Mouse (Mus musculus): Measurements from ENCODE around the gene Defb47.
A peak's percentile ranks its signal among the peaks of the same experiment; 100 is the strongest.

Gene Defb47

DNA sequence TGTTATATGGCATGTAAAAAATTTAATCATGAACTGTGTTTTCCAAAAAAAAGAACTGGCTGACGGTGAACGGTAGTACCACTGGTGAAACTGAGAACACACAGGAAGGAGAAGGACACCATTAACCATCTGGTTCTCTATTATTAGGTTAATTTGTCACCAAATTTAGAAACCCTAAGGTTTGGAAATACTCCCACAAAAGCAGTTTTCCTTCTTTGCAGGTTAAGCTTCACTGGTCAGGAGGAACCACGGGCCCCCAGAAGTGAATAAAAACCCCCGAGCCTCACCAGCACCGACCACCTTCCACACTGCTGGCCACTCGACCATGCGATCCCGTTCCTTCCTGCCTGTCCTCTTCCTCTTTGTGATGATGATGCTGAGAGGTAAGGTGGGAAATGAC is at the start of gene Defb47:
Defb47 (plus strand) TSS at position 301 of the 400 bp plus-strand sequence.
- no peak for DNase-seq (ENCODE audit: low spot score in 2 of 2)

GRCm38 (mm10) chr14:62956091-62956490 is 41.8 kb upstream of the Defb47 start:
- DNase-seq (ENCODE audit: low spot score in 2 of 2): no peak

GRCm38 (mm10) chr14:62963632-62964031 is 34.2 kb upstream of the Defb47 start:
- DNase-seq (ENCODE audit: low spot score in 2 of 2): no peak

DNA sequence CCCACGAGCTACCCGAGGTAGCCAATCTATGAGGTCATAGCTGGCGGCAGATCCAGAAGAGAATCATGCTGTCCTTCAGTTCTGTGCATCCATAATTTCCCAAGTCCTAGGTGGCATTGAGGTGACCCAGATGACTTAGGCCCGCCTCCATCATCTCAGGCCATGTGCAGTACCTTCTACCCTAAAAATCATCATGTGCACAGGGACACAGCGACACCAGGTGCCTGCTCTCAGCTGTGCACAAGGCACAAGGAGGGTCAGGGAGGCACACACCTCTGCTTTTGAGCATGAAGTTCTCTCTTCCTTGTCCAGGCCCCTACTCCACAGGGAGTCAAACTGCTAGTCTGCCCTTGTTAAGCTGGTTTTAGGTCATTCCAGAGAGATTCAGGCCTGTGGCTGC is 32.5 kb upstream of the Defb47 start:
- no peak for DNase-seq (ENCODE audit: low spot score in 2 of 2)

- no peak for DNase-seq (ENCODE audit: low spot score in 2 of 2)
These were observed 31.9 kb upstream of the Defb47 start for GRCm38 (mm10) chr14:62965811-62966520.

- DNase-seq (ENCODE audit: low spot score in 2 of 2): peak in 1 of 2 experiments; percentile 66
These were observed 22.8 kb upstream of the Defb47 start for GRCm38 (mm10) chr14:62975046-62975445.

- no peak for DNase-seq (ENCODE audit: low spot score in 2 of 2)
These were observed 18.1 kb upstream of the Defb47 start for GRCm38 (mm10) chr14:62979815-62980214.

- DNase-seq (ENCODE audit: low spot score in 2 of 2): no peak
These were observed 13.5 kb upstream of the Defb47 start, which contains the start of gene Defb48 for GRCm38 (mm10) chr14:62984410-62984809. Gene Defb48 (minus strand): TSS chr14:62984510.

GRCm38 (mm10) chr14:62991271-62991670 is 6.6 kb upstream of the Defb47 start:
- no peak for DNase-seq (ENCODE audit: low spot score in 2 of 2)

- no peak for DNase-seq (ENCODE audit: low spot score in 2 of 2)
These were observed 5.9 kb upstream of the Defb47 start for GRCm38 (mm10) chr14:62991849-62992510.

DNA sequence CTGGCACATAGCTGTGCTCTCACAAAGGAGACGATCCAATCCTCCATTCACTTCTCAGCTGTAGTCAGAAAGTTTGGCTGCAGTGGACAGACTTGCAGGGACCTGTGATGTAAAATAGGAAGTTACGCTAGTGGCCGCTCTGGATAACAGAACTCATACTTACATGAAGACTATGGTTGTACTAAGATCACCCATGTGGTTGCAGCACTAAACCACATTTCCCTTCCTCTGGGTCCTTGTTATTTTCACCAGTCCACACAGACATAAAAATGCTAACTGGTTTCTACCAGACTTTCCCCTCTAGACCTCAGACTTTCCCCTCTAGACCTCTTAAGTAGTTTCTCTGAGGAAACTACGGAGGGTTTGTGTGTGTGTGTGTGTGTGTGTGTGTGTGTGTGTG is 1.1 kb downstream of the Defb47 start:
- DNase-seq (ENCODE audit: low spot score in 2 of 2): no peak

GRCm38 (mm10) chr14:63002588-63002987 is 4.7 kb downstream of the Defb47 start:
- DNase-seq (ENCODE audit: low spot score in 2 of 2): no peak

DNA sequence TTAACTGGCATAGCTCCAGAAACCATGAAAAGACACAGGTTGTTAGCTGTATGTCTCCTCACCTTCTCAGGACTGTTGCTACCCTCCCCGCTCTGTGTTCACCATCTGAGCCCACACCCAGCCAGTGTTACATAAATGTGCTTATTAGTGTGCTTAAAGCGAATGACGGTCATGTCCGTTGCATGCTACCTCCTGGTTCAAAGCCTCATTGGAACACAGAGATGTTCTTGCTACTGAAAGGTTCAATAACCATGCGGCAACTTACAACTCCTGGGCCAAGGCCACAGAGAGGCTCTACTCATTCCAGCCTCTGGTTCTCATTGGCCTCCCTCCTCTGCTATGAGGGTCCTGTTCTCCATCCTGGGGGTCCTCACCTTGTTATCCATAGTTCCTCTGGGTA is 13.6 kb downstream of the Defb47 start, which contains the start of gene Defb43:
Defb43 (plus strand) TSS at position 301 of the 400 bp plus-strand sequence.
- no peak for DNase-seq (ENCODE audit: low spot score in 2 of 2)

DNA sequence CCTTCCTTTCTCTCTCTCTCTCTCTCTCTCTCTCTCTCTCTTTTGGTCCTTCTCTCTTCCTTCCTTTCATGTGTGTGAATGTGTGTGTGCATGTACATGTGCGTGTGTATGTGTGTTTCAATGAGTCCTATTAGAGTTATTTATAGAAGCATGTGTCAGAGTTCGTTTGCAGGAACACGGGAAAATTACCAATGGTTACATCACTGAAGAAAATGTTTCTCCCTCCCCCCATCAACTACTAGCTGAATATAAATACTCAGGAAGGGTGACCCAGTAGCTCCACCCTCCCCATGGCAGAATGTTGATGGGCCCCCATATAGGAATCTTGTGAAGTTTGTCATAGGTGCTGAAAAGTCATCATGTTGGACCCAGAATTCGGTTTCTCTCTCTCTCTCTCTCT is 15.2 kb downstream of the Defb47 start:
- DNase-seq (ENCODE audit: low spot score in 2 of 2): no peak

GRCm38 (mm10) chr14:63014667-63015066 is 16.8 kb downstream of the Defb47 start:
- no peak for DNase-seq (ENCODE audit: low spot score in 2 of 2)

DNA sequence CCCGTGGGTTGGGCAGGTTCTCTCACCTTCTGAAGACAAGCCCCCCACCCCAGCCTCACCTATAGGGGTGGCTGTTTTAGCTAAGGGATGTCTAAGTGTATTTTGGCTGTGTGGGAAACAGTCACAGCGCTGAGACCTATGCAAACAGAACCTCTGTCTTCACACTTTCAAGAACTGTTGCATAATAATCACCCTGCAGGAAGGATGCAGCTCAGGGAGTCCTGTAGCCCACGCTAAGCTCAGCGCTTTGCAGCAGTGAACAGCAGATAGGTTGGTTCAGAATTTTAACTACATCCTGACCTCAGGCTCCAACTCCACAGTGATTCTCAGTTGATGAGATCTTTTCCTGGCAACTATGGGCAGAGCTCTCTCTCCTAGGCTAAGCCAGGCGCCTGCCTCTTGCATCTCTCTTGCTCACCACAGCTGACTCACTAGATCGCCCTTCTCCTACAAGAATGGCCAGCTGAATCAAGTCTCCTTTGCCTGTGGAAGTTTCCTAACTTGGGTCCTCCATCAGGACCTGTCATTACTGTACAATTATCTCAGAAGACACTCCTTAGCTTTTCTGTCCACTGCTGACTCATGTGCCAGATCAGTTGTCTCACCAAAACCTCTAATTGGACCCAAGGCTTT is 22.8 kb downstream of the Defb47 start:
- DNase-seq (ENCODE audit: low spot score in 2 of 2): peak in 1 of 2 experiments; percentile 11

DNA sequence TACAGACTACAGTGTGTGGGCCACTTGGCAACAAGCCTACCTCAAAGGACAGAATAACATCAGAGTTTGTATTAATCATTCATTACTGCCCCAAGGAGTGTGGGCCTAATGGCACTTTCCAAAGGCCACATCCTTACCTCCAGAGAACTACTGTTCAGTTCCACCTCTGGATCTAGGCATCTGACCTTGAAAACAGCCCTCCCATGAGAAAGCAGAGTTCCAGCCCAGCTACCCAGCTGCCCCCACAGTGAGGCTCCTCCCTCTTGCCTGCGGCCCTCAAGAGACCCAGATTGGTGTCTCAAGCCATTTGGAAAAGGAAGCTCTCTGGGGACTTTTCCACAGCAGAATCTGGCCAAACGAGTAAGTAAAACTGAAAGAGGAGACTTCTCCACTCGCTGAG is 48.8 kb downstream of the Defb47 start, which contains the start of gene Defb42:
Defb42 (plus strand) TSS at position 301 of the 400 bp plus-strand sequence.
- no peak for DNase-seq (ENCODE audit: low spot score in 2 of 2)

DNA sequence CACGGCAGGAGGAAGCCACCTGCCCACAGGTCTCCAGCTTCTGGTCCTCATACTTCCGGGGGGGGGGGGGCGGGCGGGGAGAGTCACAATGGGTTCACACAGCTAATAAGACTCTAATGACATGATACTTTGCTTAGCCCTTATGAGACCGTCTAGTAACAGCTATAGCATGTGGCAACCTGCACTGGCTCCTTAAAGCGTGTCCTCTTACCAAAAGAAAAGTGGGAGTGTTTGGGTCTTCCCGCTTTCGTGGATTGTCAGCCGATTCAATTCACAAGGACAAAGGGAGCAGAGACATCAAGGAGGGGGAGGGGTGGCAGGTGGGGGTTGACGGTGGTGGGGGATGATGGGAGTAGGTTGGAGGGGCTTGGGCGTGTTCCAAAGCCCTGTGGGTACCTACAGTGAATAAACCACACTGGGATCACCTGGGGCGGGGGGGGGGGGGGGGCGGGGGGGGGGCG is 52.1 kb downstream of the Defb47 start, which contains the start of gene Defb30:
Defb30 (minus strand) TSS at position 51 of the 461 bp plus-strand sequence.
- DNase-seq (ENCODE audit: low spot score in 2 of 2): no peak
